Mouse (Mus musculus) monocyte, adult 5-6 weeks (primary cell): Measurements from ENCODE around the gene Fitm1. TPM values are rescaled to one million over a fixed set of nuclear protein-coding genes. Genes with fewer than 3 reads are reported as not detected.

Experiments
- ATAC-seq: fragments of 153-309, 156-312 bp; replicated peaks from 2 replicates; pipeline ENCODE4 v1.8.0; 2017; ENCODE audit warnings: mild to moderate bottlenecking; ENCODE audit not compliant: low TSS enrichment, insufficient number of reproducible peaks, severe bottlenecking, poor library complexity, low FRiP score
- total RNA-seq: library from RNA; stranded (forward); fragments of 200-1000, 200-491, 200-594 nt; gene quantifications from 3 replicates; pipeline ENCODE4 v1.2.3, GENCODE M21; 2017

Fitm1 gene
- total RNA-seq, 1 experiment from 2014 or later, result not detected

DNA sequence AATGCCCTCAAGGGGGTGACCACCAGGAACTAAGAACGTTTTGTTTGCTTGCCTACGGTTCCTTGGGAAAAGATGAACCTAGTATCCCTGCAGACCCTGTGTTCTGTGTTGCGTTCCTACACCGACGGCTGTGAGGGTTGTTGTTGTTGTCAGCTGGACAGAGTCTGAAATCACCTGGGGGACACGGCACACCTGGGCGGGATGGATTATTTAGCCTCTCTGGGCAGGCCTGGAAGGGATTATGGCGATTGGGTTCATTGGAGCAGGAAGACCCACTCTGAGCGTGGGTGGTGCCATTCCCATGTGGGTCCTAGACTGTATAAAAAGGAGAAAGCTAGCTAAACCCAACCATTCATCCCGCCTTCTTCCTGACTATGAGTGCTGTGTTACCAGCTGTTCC, 13.6 kb upstream of the Fitm1 start:
- ATAC-seq, result no peak

GRCm38 (mm10) chr14:55563249-55563648, 12.2 kb upstream of the Fitm1 start:
- ATAC-seq, result no peak

GRCm38 (mm10) chr14:55565748-55566147, 9.7 kb upstream of the Fitm1 start:
- no peak for ATAC-seq

- no peak for ATAC-seq
These were observed 7.9 kb upstream of the Fitm1 start for GRCm38 (mm10) chr14:55567496-55567895.

- ATAC-seq, result no peak
These were observed 4.8 kb upstream of the Fitm1 start for GRCm38 (mm10) chr14:55570588-55570987.

GRCm38 (mm10) chr14:55571760-55572159, 3.7 kb upstream of the Fitm1 start:
- ATAC-seq, result no peak

DNA sequence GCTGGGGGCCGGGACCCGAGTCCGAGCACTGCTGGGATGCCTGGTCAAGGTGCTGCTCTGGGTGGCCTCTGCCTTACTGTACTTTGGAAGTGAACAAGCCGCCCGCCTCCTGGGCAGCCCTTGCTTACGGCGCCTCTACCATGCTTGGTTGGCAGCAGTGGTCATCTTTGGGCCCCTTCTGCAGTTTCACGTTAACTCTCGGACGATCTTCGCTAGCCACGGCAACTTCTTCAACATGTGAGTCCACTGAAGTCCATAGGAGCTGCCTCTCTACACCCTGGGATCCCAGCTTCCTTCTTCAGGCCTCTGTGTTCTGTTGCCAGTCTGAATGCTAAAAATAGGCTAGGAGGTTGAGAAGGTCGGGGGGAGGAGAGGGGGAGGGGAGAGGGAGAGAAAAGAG, 294 bp downstream of the Fitm1 start:
- ATAC-seq, result no peak

GRCm38 (mm10) chr14:55576376-55576775, 959 bp downstream of the Fitm1 start:
- no peak for ATAC-seq

DNA sequence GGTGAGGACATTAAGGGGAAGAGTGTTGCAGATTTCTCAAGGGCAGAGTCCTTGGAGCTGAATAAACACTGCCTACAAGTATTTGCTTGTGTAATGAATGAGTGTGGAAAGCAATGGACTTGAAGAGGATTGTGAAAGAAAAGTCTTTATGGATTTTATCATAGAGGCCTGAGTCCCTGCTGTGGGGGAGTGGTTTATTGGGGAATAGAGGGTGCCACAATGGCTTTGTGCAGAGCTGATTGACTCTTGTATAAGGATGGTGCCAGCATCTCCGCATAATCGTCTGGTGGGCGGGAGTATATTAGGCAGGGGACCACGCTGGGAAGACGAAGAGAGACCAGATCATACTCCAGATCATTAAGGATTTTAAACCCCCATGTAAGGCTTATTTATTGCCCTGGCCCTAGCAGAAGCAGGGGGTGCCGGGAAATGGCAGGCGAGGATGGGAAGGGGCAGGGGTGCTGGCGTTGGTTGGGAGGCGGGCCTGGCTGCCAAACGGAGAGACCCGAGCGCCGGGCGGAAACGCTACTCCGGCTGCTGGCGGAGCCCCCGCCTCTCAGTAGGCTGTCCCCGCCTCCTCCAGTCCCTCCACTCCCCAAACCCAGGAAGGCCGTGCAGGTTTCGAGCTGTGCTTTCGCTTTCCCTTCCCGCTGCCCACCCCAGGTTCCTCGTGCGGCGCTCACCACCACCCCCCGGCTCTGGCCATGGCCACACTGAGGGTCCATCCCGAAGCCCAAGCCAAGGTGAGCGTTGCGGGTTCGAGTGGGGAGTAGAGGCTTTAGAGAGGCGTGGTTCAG, 2.7 kb downstream of the Fitm1 start, which contains the start of gene Psme1:
TSS of gene Psme1 (plus strand) at position 253 of the 797 bp plus-strand sequence.
- ATAC-seq, result peak; percentile 76

DNA sequence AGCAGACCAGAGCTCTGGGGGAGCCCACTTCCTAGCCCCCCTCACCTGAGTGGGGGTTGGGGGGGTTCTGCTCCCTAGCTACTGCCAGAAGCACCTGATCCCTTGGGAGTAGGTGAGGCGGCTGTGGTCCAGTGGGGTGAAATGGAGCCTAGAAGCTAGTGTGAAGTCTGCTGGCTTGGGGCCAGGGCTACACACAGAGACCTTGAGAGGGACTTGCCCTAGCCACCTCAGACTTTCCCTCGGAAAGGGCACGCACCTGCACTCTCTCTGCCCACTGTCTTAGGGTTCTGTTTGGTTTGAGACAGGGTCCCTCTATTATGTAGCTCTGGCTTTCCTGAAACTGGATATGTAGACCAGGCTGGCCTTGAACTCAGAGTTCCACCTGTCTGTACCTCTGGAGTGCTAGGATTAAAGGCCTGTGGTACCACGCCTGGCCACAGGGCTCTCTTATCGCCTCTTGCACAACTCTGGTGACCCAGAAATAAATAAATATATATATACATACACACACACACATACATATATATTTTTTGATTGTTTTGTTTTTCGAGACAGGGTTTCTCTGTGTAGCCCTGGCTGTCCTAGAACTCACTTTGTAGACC, 3.4 kb downstream of the Fitm1 start:
- ATAC-seq, result no peak

- no peak for ATAC-seq
These were observed 4.4 kb downstream of the Fitm1 start for GRCm38 (mm10) chr14:55579511-55580496.

GRCm38 (mm10) chr14:55580731-55581130, 5.3 kb downstream of the Fitm1 start:
- ATAC-seq, result no peak

- ATAC-seq, result no peak
These were observed 6.7 kb downstream of the Fitm1 start for GRCm38 (mm10) chr14:55581981-55582681.

DNA sequence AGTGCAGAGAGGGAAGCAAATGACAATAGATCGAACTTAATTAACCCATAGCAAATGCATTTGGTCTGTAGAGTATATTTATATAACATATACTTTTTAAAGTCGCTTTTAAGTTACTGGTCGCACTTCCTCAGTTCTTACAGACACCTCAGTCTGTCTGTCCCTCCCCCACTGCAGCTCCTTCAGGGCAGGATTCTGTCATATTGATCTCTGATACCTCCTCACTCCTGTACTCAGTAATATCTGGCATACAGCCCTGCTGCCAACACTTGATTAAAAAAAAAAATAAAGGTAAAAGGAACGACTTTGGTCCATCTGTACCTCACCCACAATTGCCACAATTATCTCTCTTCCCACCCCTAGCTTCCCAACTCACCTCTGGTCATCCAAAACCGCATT, 8.9 kb downstream of the Fitm1 start:
- ATAC-seq, result no peak

- ATAC-seq, result peak; percentile 66
These were observed 9.5 kb downstream of the Fitm1 start, which contains the start of gene Emc9 for GRCm38 (mm10) chr14:55584702-55585565. Gene Emc9, minus strand, starts transcription at chr14:55585302.

DNA sequence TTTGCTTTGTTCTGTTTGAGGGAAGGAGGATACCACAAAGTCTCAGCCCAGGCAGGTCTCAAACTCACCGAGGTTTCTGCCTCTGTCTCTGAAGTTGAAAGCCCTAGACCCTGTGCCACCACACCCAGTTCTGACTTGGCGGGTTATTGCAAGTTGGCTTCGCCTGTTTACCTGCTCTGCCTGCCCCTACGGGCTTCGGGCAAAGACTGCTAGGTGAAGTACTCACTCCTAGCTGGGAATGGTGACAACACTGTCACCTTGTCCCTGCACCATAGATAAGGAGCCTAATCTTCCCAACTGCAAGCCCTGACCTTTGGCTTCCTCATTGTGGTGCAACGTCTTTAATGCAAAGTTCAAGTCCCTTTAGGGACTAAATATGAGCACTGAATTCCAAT, 10.1 kb downstream of the Fitm1 start:
- ATAC-seq, result no peak

DNA sequence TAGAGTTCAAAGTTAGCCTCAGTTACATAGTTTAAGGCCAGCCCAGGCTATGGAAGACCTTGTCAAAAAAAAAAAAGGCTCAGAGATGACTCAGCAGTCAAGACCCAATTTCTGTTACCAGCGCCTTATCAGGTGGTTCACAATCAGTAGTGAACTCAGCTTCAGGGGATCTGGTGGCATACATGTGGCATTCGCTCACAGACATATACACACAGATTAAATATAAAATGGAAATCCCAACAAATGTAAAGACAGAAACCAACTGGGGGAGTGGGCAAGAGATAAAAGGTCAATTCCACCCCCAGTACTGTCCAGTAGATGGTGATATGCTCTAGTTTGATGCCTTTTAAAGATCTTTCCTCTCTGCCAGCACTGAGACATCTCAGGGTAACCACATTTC, 10.7 kb downstream of the Fitm1 start:
- ATAC-seq, result no peak

DNA sequence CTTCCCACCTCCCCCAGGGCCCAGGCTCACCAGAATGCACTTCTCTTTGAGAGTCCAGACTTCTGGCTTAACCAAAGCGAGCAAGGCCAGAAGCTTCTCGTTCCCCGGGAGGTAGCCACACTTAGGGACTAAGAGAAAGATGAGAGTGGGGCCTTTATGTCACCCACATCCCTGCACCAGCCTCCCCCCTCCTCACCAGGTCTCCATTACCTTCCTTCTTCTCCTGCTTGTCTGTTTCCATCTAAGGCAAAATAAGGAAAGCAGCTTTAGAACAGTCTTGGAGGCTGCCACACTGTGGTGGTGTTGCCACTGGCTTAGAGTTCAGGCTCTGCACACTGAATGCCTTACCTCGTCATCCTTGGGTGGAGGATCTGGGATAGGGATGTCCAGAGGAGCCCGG, 13.9 kb downstream of the Fitm1 start:
- no peak for ATAC-seq
